Mouse (Mus musculus): ENCODE measurements around the gene Sgsh.

DNA sequence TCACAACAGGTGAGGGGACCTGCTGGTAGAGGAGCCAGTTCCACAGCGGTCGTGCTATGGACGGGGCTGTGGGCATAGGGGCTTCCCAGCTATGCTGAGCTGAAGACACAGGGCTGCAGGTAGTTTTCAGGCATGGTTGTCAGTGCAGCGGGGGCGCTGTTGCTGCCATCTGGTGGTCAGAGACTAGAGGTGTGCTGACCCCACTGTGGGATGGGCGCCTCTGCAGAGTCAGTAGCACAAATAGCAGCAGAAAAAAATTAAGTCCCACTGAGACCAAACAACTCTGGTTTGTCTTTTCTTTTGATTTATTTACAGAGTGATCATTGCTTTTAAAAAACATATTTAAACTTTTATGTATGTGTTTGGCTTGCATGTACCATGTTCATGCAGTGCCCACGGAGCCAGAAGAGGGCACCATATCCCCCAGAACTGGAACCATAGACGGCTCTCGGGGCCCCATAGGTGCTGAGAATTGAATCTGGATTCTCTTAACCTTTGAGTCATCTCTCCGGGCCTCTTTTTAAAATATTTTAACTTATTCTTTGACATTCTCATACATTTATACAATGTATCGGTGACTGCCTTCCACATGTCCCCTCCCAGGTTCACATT is 8.3 kb upstream of the Sgsh start:
- TF ChIP-seq GATA1 (IDR thresholded peaks at IDR 0.05; ENCODE audit: borderline replicate concordance, low read length) (no peak), FLI1 (IDR thresholded peaks at IDR 0.05; ENCODE audit: low read length) (no peak)
